Mouse (Mus musculus) embryonic fibroblast, embryonic 13.5 days (primary cell): ENCODE measurements around the gene Sbpl. TPM values are rescaled to one million over a fixed set of nuclear protein-coding genes. Genes with fewer than 3 reads are reported as not detected.

Experiments
- H3K27ac ChIP-seq: 2 replicates; pipeline ENCODE4 v1.5.1; 2012; ENCODE audit warnings: low read length, control low read depth, inconsistent platforms; ENCODE audit not compliant: insufficient read depth
- H3K4me1 ChIP-seq: 2 replicates; pipeline ENCODE4 v1.6.1; 2011; ENCODE audit warnings: low read length; ENCODE audit not compliant: control insufficient read depth, insufficient read depth
- H3K4me3 ChIP-seq: 2 replicates; pipeline ENCODE4 v1.5.1; 2011; ENCODE audit warnings: mild to moderate bottlenecking, control low read depth, low read length; ENCODE audit not compliant: insufficient read depth
- CTCF ChIP-seq: IDR thresholded peaks from 2 replicates; pipeline ENCODE4 v1.5.1; 2011; ENCODE audit warnings: mild to moderate bottlenecking, control low read depth, low read length, moderate library complexity, borderline replicate concordance; ENCODE audit not compliant: insufficient read depth
- POLR2A ChIP-seq: IDR thresholded peaks from 2 replicates; pipeline ENCODE4 v1.6.1; 2011; ENCODE audit warnings: low read depth, mild to moderate bottlenecking, control low read depth, low read length, moderate library complexity
- polyA plus RNA-seq: library from polyadenylated mRNA; stranded (reverse); fragments of >200 nt; gene quantifications from 2 replicates; pipeline ENCODE4 v1.2.4, GENCODE M21; 2011; ENCODE audit warnings: low read depth; ENCODE audit not compliant: missing spikeins, insufficient read length

The Sbpl gene
- polyA plus RNA-seq, 1 experiment = not detected

DNA sequence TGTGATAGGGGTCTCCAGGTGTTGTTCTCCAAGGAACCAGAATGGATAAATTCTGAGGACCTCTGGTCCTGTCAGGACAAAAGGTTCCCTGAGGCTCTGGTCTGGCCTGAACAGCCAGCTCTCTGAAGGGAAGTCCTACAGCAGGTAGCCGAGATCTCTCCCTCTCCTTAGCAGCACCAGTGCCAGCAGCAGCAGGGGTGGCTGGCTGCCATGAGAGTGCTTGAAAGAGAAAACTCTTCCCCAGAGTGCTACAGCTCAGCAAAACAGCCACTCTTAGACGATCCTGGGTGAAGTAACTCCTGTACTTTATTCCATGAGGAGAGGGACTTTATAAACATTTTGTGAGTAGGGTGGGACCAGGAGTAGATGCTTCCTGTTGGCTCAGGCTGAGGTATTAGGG, 34.7 kb upstream of the Sbpl start:
- Histone ChIP-seq H3K27ac (no peak overlapping the region), H3K4me3 (no peak overlapping the region), H3K4me1 (no peaks in the 10 kb centered on the region)
- TF ChIP-seq POLR2A = no peak
- TF ChIP-seq CTCF = no peak

DNA sequence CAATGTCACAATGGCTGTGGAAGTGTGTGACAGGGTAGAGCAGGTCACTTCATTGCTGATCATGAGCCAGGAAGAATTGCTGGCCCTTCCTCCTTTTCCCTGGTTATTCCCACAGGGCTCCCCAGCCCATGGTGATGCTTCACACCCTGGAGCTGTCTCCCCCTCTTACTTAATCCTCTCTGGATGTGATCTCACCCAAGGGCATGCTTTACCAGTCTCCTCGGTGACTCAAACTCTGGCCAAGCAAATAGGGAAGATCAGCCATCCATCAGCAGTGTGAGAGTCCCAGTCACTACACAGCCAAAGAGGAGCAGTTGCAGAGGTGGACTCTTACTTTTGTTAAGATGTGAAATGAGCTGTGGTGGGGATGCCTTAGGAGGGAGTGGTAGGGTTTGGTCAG, 29.9 kb upstream of the Sbpl start:
- TF ChIP-seq POLR2A (no peak), CTCF (no peak)
- Histone ChIP-seq H3K27ac (no peak overlapping the region), H3K4me3 (no peak overlapping the region), H3K4me1 (no peaks in the 10 kb centered on the region)

DNA sequence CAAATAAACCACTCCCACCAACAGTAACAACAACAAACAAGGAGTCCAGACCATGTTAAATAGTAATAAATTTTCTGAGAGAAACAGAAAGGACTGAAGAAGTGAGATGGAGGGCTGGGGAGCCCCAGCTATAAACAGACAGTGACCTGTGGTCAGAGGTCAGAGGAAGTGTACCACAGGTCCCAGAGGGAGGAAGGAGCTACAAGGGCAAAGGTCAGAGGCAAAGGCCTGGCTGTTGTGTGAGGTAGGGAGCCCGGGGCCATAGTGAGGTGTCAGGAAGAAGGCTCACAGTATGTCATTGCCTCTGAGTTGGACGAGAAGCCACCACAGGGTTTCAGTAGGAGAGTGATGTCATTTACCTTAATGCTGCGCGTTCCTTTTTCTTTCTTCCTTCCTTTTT, 27.8 kb upstream of the Sbpl start:
- no peak for TF ChIP-seq CTCF
- TF ChIP-seq POLR2A = no peak
- Histone ChIP-seq H3K4me3 (no peak overlapping the region), H3K4me1 (peaks cover 5% of the 10 kb centered on the region), H3K27ac (no peak overlapping the region)

DNA sequence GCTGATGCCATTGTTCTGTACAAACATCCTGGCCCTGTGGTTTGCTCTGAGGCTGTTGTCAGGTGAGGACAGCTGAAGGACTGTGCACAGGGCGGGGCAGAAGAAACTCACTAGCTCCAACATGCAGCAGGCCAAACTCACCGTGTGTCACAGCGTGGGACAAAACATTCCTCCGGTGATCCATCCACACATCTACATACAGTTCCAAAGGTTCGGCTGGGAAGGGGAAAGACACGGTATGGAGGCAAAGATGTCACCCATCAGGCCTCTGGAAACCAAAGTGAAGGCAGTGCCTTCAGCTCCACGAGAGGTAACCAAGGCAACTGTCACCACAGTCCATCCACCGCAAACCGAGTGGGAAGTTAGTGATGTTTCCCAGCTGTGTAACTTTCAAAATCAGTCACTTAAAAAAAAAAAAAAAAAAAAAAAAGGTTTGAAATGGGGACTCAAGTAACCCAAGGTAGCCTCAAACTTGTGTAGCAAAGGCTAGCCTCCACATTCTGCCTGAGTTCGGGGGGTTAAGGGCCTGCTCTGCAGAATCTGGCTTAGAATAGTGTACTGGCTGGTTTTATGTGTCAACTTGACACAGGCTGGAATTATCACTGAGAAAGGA, 25.3 kb upstream of the Sbpl start, which contains the start of gene Prss30:
Prss30 (minus strand) TSS at position 270 of the 613 bp plus-strand sequence.
- H3K27ac ChIP-seq = no peak within 1 kb of the TSS
- no peak within 1 kb of the TSS for H3K4me3 ChIP-seq
- peaks cover 5% of the 10 kb centered on the region for H3K4me1 ChIP-seq
- TF ChIP-seq POLR2A = no peak
- no peak for TF ChIP-seq CTCF

DNA sequence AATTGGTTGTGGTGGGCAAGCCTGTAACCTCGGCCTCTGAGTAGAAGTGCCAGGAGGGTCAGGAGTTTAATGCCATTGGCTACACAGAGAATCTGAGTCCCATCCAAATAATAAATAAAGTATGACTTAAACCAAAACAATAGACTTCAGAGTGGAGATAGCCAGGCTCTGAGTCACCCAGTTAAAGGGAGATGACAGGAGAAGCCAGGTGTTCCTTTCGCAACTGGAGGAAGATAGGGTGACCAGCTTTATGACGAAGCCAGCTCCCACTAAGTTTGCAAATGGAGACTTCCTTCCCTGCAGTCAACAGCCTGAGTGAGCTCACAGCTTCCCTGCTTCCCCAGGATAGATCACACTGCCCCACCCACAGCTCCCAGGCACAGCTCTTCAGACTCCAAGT, 24.4 kb upstream of the Sbpl start:
- TF ChIP-seq CTCF (no peak), POLR2A (no peak)
- no peak overlapping the region for H3K4me3 ChIP-seq
- H3K4me1 ChIP-seq = peaks cover 5% of the 10 kb centered on the region
- no peak overlapping the region for H3K27ac ChIP-seq

DNA sequence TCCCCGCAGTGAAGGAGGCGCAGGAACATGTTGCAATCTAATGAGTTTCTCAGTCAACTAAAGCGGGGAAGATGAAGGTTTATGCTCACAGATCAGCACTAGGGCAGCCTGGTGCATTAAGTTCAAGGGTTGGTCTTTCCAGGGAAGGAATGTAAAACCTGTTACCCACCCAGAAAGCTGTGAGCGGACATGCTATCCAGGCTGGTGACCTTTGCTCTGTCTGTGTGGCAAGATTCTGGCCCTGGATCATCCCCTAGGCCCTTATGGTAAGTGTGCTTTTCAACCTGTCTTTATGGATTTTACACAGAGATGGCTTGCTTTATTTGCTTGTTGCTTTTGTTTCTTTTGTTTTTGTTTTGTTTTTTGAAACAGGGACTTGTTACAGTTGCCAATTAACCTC, 21.6 kb upstream of the Sbpl start:
- Histone ChIP-seq H3K4me1 (peaks cover 5% of the 10 kb centered on the region), H3K4me3 (no peak overlapping the region), H3K27ac (no peak overlapping the region)
- TF ChIP-seq POLR2A (no peak), CTCF (no peak)

DNA sequence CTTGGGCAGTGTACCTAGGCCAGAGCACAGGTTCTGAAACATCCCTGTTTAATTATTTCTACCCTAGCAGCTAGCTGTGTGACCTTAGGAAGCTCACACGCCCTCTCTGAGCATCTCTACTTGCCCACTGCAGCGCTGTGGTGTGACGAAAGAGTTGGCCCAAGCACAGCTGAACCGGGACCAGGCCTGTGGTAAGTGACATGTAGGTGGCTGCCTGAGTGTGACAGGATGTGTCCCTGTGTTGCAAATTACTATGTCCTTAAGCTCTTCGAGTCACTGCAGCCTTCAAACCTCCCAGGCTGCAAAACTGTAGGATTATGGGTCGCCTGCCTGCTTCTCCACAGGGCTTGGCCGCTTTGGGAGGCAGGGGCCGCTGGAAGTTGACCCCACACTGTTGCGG, 16.2 kb upstream of the Sbpl start:
- H3K4me1 ChIP-seq = no peaks in the 10 kb centered on the region
- H3K4me3 ChIP-seq = no peak overlapping the region
- no peak overlapping the region for H3K27ac ChIP-seq
- TF ChIP-seq POLR2A (no peak), CTCF (no peak)

DNA sequence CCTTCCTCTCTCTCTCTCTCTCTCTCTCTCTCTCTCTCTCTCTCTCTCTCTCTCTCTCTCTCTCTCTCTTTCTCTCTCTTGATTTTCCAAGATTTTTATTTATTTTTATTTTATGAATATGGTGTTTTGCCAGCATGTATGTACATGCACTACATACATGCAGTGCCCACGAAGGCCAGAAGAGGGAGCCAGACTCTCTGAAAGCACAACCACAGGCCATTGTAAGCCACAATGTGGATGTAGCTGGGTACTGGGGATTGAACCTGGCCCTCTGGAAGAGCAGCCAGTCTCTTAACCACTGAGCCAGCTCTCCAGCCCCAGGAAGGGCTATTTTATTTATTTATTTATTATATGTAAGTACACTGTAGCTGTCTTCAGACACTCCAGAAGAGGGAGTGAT, 14.2 kb upstream of the Sbpl start:
- Histone ChIP-seq H3K4me1 (no peaks in the 10 kb centered on the region), H3K4me3 (no peak overlapping the region), H3K27ac (no peak overlapping the region)
- TF ChIP-seq POLR2A (no peak), CTCF (peak; percentile 81; the same call in 1 of the 2 replicates)

DNA sequence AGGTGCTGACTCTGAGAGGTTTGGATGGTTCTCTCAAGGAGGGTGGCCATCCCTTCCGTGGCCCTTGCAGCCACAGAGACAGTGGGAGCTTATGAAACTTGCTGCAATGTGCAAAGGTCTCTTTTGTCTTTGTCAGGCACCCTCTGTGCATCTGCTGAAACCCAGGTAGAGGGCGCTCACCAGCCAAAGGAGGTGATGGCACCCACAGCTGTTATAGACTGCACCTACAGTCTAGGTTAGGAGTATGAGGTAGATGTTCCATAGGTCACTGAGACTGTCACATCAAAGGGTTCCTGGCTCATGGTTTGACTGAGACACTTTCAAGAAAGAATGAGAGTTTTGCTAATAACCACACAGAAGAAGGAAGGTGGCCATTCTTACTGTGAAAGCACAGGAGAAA, 13.7 kb upstream of the Sbpl start:
- Histone ChIP-seq H3K4me1 (no peaks in the 10 kb centered on the region), H3K27ac (no peak overlapping the region), H3K4me3 (no peak overlapping the region)
- TF ChIP-seq CTCF = no peak
- no peak for TF ChIP-seq POLR2A

DNA sequence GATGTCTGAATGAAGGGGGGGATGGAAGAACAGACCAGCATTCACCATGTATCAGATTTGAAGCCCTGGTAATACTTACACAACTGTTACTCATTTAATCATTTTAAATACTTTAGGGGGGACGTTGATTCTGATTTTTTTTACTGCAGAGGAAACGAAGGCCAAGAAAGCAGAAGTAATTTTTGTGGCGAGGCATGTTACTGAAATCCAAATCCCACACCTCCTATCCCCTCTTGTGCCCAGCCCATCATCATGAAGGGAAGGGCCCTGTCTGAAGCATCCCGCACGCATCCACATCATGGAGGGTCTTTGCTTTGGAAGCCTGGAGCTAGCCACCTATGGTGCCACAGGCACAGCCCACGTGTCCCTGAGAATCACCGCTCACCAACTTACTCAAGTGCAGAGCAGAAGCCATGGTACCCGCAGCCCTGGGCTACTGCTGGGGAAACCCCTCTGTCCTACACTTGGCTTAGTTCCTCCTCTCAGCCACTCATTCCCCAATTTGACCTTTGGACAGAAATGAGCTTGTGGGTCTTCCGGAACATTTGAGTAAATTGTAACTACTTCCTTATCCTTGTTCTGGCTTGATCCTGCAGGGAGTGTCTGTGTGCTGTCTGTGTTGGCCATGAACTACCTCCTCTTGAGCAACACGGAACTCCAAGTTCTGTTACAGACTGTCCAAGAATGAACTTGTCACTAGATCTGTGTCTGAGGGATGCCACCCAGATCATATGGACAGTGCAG, 11.8 kb upstream of the Sbpl start:
- Histone ChIP-seq H3K27ac (no peak overlapping the region), H3K4me1 (no peaks in the 10 kb centered on the region), H3K4me3 (no peak overlapping the region)
- TF ChIP-seq CTCF (no peak), POLR2A (no peak)

DNA sequence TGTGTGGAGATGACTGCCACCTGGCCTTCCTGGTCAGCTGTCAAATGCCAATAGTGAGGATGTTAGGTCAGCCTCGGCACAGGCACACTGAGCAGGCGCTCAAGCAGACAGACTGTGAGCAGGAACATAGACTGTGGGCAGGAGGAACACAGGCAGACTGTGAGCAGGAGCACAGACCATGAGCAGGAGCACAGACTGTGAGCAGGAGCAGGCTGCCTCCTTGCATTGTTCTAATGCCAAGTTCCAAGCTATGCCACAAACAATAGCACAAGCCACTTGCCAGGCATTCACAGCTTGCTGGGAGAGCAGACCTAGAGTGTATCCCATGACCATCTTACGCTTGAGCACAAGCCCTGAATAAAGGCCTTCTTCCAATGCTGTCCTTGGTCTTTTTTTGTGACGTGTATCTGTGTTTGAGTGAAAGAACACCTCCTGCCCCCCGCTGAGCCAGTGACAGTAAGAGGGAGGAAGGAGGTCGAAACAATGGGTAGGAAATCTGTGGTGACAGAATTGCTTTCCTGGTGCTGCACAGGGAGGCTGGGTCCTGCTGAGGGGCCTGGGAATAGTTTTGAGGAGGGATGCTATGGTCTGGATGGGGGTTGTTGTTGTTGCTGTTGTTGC, 10.8 kb upstream of the Sbpl start:
- H3K4me3 ChIP-seq = no peak overlapping the region
- no peak overlapping the region for H3K27ac ChIP-seq
- TF ChIP-seq POLR2A = no peak
- H3K4me1 ChIP-seq = no peaks in the 10 kb centered on the region
